In the genomic region with DNA sequence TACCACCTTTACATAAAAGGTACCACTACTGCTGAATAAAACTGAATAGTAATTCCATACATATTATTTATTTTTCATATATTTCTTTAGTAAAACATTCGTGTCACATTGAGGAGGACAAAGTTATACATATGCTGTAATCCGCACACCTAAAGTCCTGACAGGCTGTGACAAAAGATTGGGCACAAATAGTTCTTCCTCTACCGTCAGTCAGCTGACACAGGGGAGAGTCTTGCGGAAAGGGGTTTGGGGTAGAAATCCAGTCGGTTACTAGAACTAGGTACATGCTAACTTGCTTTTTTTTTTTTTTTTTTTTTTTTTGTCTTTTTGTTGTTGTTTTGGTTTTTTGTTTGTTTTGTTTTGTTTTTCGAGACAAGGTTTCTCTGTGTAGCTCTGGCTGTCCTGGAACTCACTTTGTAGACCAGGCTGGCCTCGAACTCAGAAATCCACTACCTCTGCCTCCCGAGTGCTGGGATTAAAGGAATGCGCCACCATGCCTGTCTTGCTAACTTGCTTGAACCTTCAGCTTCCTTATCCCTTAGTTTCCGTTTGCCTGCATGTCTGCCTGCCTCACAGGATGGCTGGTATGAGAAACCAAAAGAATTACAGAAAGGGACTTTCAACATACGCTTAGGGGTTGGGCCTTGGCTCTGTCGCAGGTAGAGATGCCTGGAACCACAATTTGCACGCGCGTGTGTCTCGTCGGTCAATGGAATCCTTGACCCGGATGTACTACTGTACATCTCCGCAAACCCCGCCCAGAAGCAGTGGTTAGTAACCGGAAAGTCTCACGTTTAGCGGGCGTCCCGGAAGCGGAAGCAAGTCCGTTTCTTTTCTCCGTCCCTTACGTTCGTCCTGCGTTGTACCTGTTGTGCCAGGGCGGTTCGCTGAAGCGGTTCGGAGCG, we compare ENCODE assay signal across 2 mouse cellular contexts.
TF ChIP-seq lines count a peak whose summit lies in the region.

Gene 1810024B03Rik (minus strand): TSS at position 734 of the 905 bp plus-strand sequence.
Gene Snrnp200 (plus strand): TSS at position 840 of the 905 bp plus-strand sequence.

TF ChIP-seq in C2C12, 6 proteins besides CTCF, POLR2A, EP300 and RAD21 (continued from another document):
- no peak for TF ChIP-seq CEBPB (IDR thresholded peaks at IDR 0.05; ENCODE audit: low read depth)
- no peak for TF ChIP-seq MYOD1 (IDR thresholded peaks at IDR 0.05; ENCODE audit: control insufficient read depth, insufficient read length, low read depth)
- TF ChIP-seq MYOG (IDR thresholded peaks at IDR 0.05; ENCODE audit: control insufficient read depth, extremely low read depth, insufficient read length), result no peak

TF ChIP-seq in myocyte, 11 proteins besides CTCF, POLR2A, EP300 and RAD21 (continued from another document):
- TF ChIP-seq POLR2AphosphoS2 (IDR thresholded peaks at IDR 0.05; ENCODE audit: insufficient read length, low read depth), result peak; percentile 54
- no peak for TF ChIP-seq SRF (IDR thresholded peaks at IDR 0.05; ENCODE audit: control insufficient read depth, insufficient read length, low read depth)
- no peak for TF ChIP-seq MYOD1 (IDR thresholded peaks at IDR 0.05; ENCODE audit: control insufficient read depth in 1 of 3, insufficient read length in 2 of 3, low read depth in 2 of 3)
